Mouse (Mus musculus): ENCODE measurements around the gene Olfr823. TPM values are rescaled to one million over a fixed set of nuclear protein-coding genes. Genes with fewer than 3 reads are reported as not detected.

Olfr823 gene
- polyA plus RNA-seq, 1 experiment from 2014 or later: not detected

Other genes starting within 250 kb of the Olfr823 start
- gene Olfr814, start 235.5 kb downstream of the Olfr823 start, polyA plus RNA-seq (2015; fragmentation: Nextera tagmentation; extraction: Ambion mirVana): not detected in 2 replicates
- not detected in 2 replicates for gene Olfr815, start 209.5 kb downstream of the Olfr823 start, polyA plus RNA-seq (2015; fragmentation: Nextera tagmentation; extraction: Ambion mirVana)
- not detected in 2 replicates for gene Olfr816, start 199.8 kb downstream of the Olfr823 start, polyA plus RNA-seq (2015; fragmentation: Nextera tagmentation; extraction: Ambion mirVana)
- not detected in 2 replicates for gene Olfr818, start 166.3 kb downstream of the Olfr823 start, polyA plus RNA-seq (2015; fragmentation: Nextera tagmentation; extraction: Ambion mirVana)
- not detected in 2 replicates for gene Olfr819, start 148.1 kb downstream of the Olfr823 start, polyA plus RNA-seq (2015; fragmentation: Nextera tagmentation; extraction: Ambion mirVana)
- not detected in 2 replicates for gene Olfr247, start 139.2 kb downstream of the Olfr823 start, polyA plus RNA-seq (2015; fragmentation: Nextera tagmentation; extraction: Ambion mirVana)
- gene Gm10310, start 130.3 kb downstream of the Olfr823 start, polyA plus RNA-seq (2015; fragmentation: Nextera tagmentation; extraction: Ambion mirVana): not detected in 2 replicates
- gene Olfr820, start 102.8 kb downstream of the Olfr823 start, polyA plus RNA-seq (2015; fragmentation: Nextera tagmentation; extraction: Ambion mirVana): not detected in 2 replicates
- not detected in 2 replicates for gene Olfr821, start 85.0 kb downstream of the Olfr823 start, polyA plus RNA-seq (2015; fragmentation: Nextera tagmentation; extraction: Ambion mirVana)
- gene Olfr822, start 44.2 kb downstream of the Olfr823 start, polyA plus RNA-seq (2015; fragmentation: Nextera tagmentation; extraction: Ambion mirVana): not detected in 2 replicates
- not detected in 2 replicates for gene Olfr824, start 14.6 kb upstream of the Olfr823 start, polyA plus RNA-seq (2015; fragmentation: Nextera tagmentation; extraction: Ambion mirVana)
- gene Olfr825, start 51.4 kb upstream of the Olfr823 start, polyA plus RNA-seq (2015; fragmentation: Nextera tagmentation; extraction: Ambion mirVana): not detected in 2 replicates
- not detected in 2 replicates for gene Olfr826, start 68.8 kb upstream of the Olfr823 start, polyA plus RNA-seq (2015; fragmentation: Nextera tagmentation; extraction: Ambion mirVana)
- not detected in 2 replicates for gene Olfr827, start 99.0 kb upstream of the Olfr823 start, polyA plus RNA-seq (2015; fragmentation: Nextera tagmentation; extraction: Ambion mirVana)
- gene Neurod4, start 164.9 kb upstream of the Olfr823 start, polyA plus RNA-seq (2015; fragmentation: Nextera tagmentation; extraction: Ambion mirVana): 4.2 and 5.4 TPM in 2 replicates
- not detected in 2 replicates for gene Tespa1, start 207.5 kb upstream of the Olfr823 start, polyA plus RNA-seq (2015; fragmentation: Nextera tagmentation; extraction: Ambion mirVana)